Mouse (Mus musculus) kidney, embryonic 15.5 days (tissue): Measurements from ENCODE around the gene Cd47. TPM values are rescaled to one million over a fixed set of nuclear protein-coding genes. Genes with fewer than 3 reads are reported as not detected.

Experiments used
- ATAC-seq: fragments of 200-750 bp; cut with Nextera tagmentation; replicated peaks from 2 replicates; pipeline ENCODE4 v1.8.0; 2017; ENCODE audit warnings: moderate TSS enrichment; ENCODE audit not compliant: low FRiP score
- H3K27ac ChIP-seq: fragments of 300-500 bp; sonication (generic); 2 replicates; pipeline ENCODE4 v1.5.1; 2015; ENCODE audit warnings: mild to moderate bottlenecking, inconsistent platforms
- H3K27me3 ChIP-seq: fragments of 300-500 bp; sonication (generic); 2 replicates; pipeline ENCODE4 v1.6.1; 2015; ENCODE audit warnings: inconsistent platforms
- H3K36me3 ChIP-seq: fragments of 300-500 bp; sonication (generic); 2 replicates; pipeline ENCODE4 v1.6.1; 2015; ENCODE audit warnings: inconsistent platforms
- H3K4me1 ChIP-seq: fragments of 300-500 bp; sonication (generic); 2 replicates; pipeline ENCODE4 v1.6.1; 2015; ENCODE audit warnings: inconsistent platforms
- H3K4me2 ChIP-seq: fragments of 300-500 bp; sonication (generic); 2 replicates; pipeline ENCODE4 v1.6.1; 2015; ENCODE audit warnings: moderate library complexity, mild to moderate bottlenecking, inconsistent platforms
- H3K4me3 ChIP-seq: fragments of 300-500 bp; sonication (generic); replicated peaks from 2 replicates; pipeline ENCODE4 v1.5.1; 2015; ENCODE audit warnings: mild to moderate bottlenecking, inconsistent platforms
- H3K9ac ChIP-seq: fragments of 300-500 bp; sonication (generic); 2 replicates; pipeline ENCODE4 v1.6.1; 2015; ENCODE audit warnings: mild to moderate bottlenecking, inconsistent platforms
- H3K9me3 ChIP-seq: fragments of 300-500 bp; sonication (generic); replicated peaks from 2 replicates; pipeline ENCODE4 v1.6.1; 2016; ENCODE audit warnings: inconsistent platforms
- WGBS: fragments of 180-500 bp; shearing (Covaris S2); methylation state at CpG from one replicate; pipeline ENCODE4 v1.1.7; 2015; ENCODE audit warnings: mixed read lengths; 5-methylcytosine and 5-hydroxymethylcytosine counted together
- polyA plus RNA-seq: library from polyadenylated mRNA; unstranded; fragments of >200 nt; fragmentation: Nextera tagmentation; extraction: Ambion mirVana; gene quantifications from 2 replicates; pipeline ENCODE4 v1.2.1, GENCODE M21; 2015

Gene Cd47
- polyA plus RNA-seq, 1 experiment from 2014 or later, result 78.3 TPM

GRCm38 (mm10) chr16:49847224-49848003 is 47.1 kb downstream of the Cd47 start:
- 87% methylated on average over 5 of the region's 5 CpGs for WGBS
- Histone ChIP-seq H3K9me3 (no peaks in the 10 kb centered on the region), H3K27ac (no peak overlapping the region), H3K36me3 (no peaks in the 10 kb centered on the region), H3K4me3 (no peak overlapping the region), H3K27me3 (no peaks in the 10 kb centered on the region), H3K9ac (no peak overlapping the region), H3K4me1 (no peaks in the 10 kb centered on the region), H3K4me2 (no peak overlapping the region)
- ATAC-seq, result no peak

- Histone ChIP-seq H3K4me1 (no peaks in the 10 kb centered on the region), H3K27ac (no peak overlapping the region), H3K4me3 (no peak overlapping the region), H3K36me3 (no peaks in the 10 kb centered on the region), H3K9ac (no peak overlapping the region), H3K4me2 (no peak overlapping the region), H3K9me3 (no peaks in the 10 kb centered on the region), H3K27me3 (no peaks in the 10 kb centered on the region)
- 83% methylated on average over 1 of the region's 1 CpGs for WGBS
- ATAC-seq, result no peak
These were observed 48.3 kb downstream of the Cd47 start for GRCm38 (mm10) chr16:49848651-49849050.

- no peak overlapping the region for H3K9ac ChIP-seq
- WGBS, result 90% methylated on average over 3 of the region's 3 CpGs
- no peak overlapping the region for H3K4me3 ChIP-seq
- H3K4me1 ChIP-seq, result peaks cover 17% of the 10 kb centered on the region
- H3K9me3 ChIP-seq, result no peaks in the 10 kb centered on the region
- H3K36me3 ChIP-seq, result no peaks in the 10 kb centered on the region
- no peak overlapping the region for H3K27ac ChIP-seq
- no peaks in the 10 kb centered on the region for H3K27me3 ChIP-seq
- no peak for ATAC-seq
- H3K4me2 ChIP-seq, result no peak overlapping the region
These were observed 52.6 kb downstream of the Cd47 start for GRCm38 (mm10) chr16:49852940-49853339.

GRCm38 (mm10) chr16:49853633-49854032 is 53.3 kb downstream of the Cd47 start:
- no peak overlapping the region for H3K9ac ChIP-seq
- H3K36me3 ChIP-seq, result no peaks in the 10 kb centered on the region
- ATAC-seq, result no peak
- WGBS, result 94% methylated on average over 6 of the region's 6 CpGs
- no peak overlapping the region for H3K4me3 ChIP-seq
- no peaks in the 10 kb centered on the region for H3K9me3 ChIP-seq
- H3K4me2 ChIP-seq, result no peak overlapping the region
- no peak overlapping the region for H3K27ac ChIP-seq
- peaks cover 24% of the 10 kb centered on the region for H3K4me1 ChIP-seq
- no peaks in the 10 kb centered on the region for H3K27me3 ChIP-seq

GRCm38 (mm10) chr16:49854194-49854593 is 53.9 kb downstream of the Cd47 start:
- WGBS, result 86% methylated on average over 6 of the region's 6 CpGs
- H3K9ac ChIP-seq, result no peak overlapping the region
- no peak overlapping the region for H3K27ac ChIP-seq
- no peak for ATAC-seq
- H3K4me1 ChIP-seq, result peaks cover 28% of the 10 kb centered on the region
- no peaks in the 10 kb centered on the region for H3K9me3 ChIP-seq
- H3K4me2 ChIP-seq, result no peak overlapping the region
- no peaks in the 10 kb centered on the region for H3K27me3 ChIP-seq
- no peaks in the 10 kb centered on the region for H3K36me3 ChIP-seq
- no peak overlapping the region for H3K4me3 ChIP-seq

- peaks cover 28% of the 10 kb centered on the region for H3K4me1 ChIP-seq
- peak overlapping the region; percentile 77 for H3K4me2 ChIP-seq
- H3K4me3 ChIP-seq, result peak overlapping the region; percentile 94
- H3K36me3 ChIP-seq, result peaks cover 5% of the 10 kb centered on the region; the same call in 1 of the 2 replicates
- H3K27ac ChIP-seq, result peak overlapping the region; percentile 99
- ATAC-seq, result peak; percentile 98
- 2% methylated on average over 66 of the region's 74 CpGs for WGBS
- H3K9me3 ChIP-seq, result no peaks in the 10 kb centered on the region
- peak overlapping the region; percentile 92 for H3K9ac ChIP-seq
- no peaks in the 10 kb centered on the region for H3K27me3 ChIP-seq
These were observed 54.9 kb downstream of the Cd47 start for GRCm38 (mm10) chr16:49854931-49855835.

GRCm38 (mm10) chr16:49855836-49856503 is 55.6 kb downstream of the Cd47 start:
- ATAC-seq, result peak; percentile 85
- peaks cover 28% of the 10 kb centered on the region for H3K4me1 ChIP-seq
- H3K4me2 ChIP-seq, result peak overlapping the region; percentile 77

GRCm38 (mm10) chr16:49856661-49857060 is 56.3 kb downstream of the Cd47 start:
- Histone ChIP-seq H3K9me3 (no peaks in the 10 kb centered on the region), H3K36me3 (peaks cover 5% of the 10 kb centered on the region; the same call in 1 of the 2 replicates), H3K27me3 (no peaks in the 10 kb centered on the region), H3K9ac (peak overlapping the region; percentile 92), H3K4me3 (peak overlapping the region; percentile 94), H3K27ac (peak overlapping the region; percentile 99; the same call in 1 of the 2 replicates), H3K4me2 (peak overlapping the region; percentile 77), H3K4me1 (peaks cover 28% of the 10 kb centered on the region)
- no peak for ATAC-seq
- 31% methylated on average over 8 of the region's 8 CpGs for WGBS

More at GRCm38 (mm10) chr16:49855836-49856503, 55.6 kb downstream of the Cd47 start:
- Histone ChIP-seq H3K9ac (peak overlapping the region; percentile 92), H3K4me3 (peak overlapping the region; percentile 94), H3K27ac (peak overlapping the region; percentile 99), H3K9me3 (no peaks in the 10 kb centered on the region), H3K27me3 (no peaks in the 10 kb centered on the region), H3K36me3 (peaks cover 5% of the 10 kb centered on the region; the same call in 1 of the 2 replicates)
- under 1% methylated on average over 39 of the region's 39 CpGs for whole genome bisulfite sequencing

GRCm38 (mm10) chr16:49857504-49858160 is 57.3 kb downstream of the Cd47 start:
- H3K36me3 ChIP-seq, result peaks cover 5% of the 10 kb centered on the region; the same call in 1 of the 2 replicates
- peak overlapping the region; percentile 24; the same call in 1 of the 2 replicates for H3K4me3 ChIP-seq
- no peak overlapping the region for H3K9ac ChIP-seq
- WGBS, result 61% methylated on average over 8 of the region's 8 CpGs
- peaks cover 28% of the 10 kb centered on the region for H3K4me1 ChIP-seq
- no peaks in the 10 kb centered on the region for H3K9me3 ChIP-seq
- H3K4me2 ChIP-seq, result peak overlapping the region; percentile 77
- H3K27ac ChIP-seq, result peak overlapping the region; percentile 9; the same call in 1 of the 2 replicates
- ATAC-seq, result no peak
- no peaks in the 10 kb centered on the region for H3K27me3 ChIP-seq

GRCm38 (mm10) chr16:49858161-49858906 is 58.0 kb downstream of the Cd47 start:
- H3K4me2 ChIP-seq, result peak overlapping the region; percentile 20
- peaks cover 5% of the 10 kb centered on the region; the same call in 1 of the 2 replicates for H3K36me3 ChIP-seq
- WGBS, result 67% methylated on average over 9 of the region's 9 CpGs
- no peak overlapping the region for H3K9ac ChIP-seq
- no peaks in the 10 kb centered on the region for H3K27me3 ChIP-seq
- no peak for ATAC-seq
- H3K4me1 ChIP-seq, result peaks cover 28% of the 10 kb centered on the region
- no peak overlapping the region for H3K4me3 ChIP-seq
- H3K9me3 ChIP-seq, result no peaks in the 10 kb centered on the region
- no peak overlapping the region for H3K27ac ChIP-seq
